Mouse (Mus musculus) splenic B cell, adult 2 months (primary cell): ENCODE data around the gene Gpcpd1.
A peak's percentile ranks its signal among the peaks of the same experiment; 100 is the strongest.

Experiments
- DNase-seq: peaks from one replicate; pipeline ENCODE4 v3.0.0-alpha.2; 2011; ENCODE audit warnings: low read depth, low spot score
- H3K27me3 ChIP-seq: 2 replicates; pipeline ENCODE4 v1.6.1; 2012; ENCODE audit warnings: mild to moderate bottlenecking, low read length, moderate library complexity, mixed read lengths; ENCODE audit not compliant: control insufficient read depth, poor library complexity, insufficient read depth, severe bottlenecking
- H3K36me3 ChIP-seq: 2 replicates; pipeline ENCODE4 v1.6.1; 2012; ENCODE audit warnings: mild to moderate bottlenecking, low read length, moderate library complexity, mixed read lengths; ENCODE audit not compliant: control insufficient read depth, poor library complexity, insufficient read depth, severe bottlenecking

Gpcpd1 gene

DNA sequence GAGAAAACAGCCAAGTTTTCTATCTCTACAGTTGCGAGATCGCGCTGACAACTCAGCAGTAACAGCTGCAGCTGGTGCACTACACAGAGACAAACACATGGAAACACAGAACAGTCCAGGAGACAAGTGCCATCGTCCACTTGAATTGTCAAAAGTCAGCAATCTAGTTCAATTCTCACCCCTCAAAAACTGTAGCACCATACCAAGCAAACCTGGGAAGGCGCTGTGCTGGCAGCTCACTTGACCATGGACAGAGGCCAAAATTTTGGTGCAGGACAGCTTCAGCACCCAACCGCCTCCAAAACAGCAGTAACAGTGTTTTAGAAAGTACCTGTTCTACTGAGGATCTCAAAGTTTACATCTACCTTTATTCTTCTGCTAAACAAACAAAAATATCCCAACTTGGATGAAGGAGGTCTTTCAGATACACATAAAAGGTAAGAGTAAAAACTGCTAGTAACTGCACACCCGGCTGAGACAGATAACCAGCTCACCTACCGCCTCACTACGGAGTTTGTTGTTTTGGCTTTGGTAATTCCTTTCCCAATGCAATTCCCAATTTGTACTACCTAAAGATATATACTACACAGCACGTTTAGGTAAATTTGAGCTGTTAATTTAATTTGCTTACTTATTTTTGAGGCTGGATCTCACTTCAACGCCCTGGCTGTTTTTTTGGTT is 11.6 kb downstream of the Gpcpd1 start:
- H3K36me3 ChIP-seq: no peaks in the 10 kb centered on the region; the same call in 1 of the 2 replicates
- DNase-seq: peak; percentile 22
- no peaks in the 10 kb centered on the region for H3K27me3 ChIP-seq

GRCm38 (mm10) chr2:132575256-132575655 is 12.3 kb downstream of the Gpcpd1 start:
- H3K36me3 ChIP-seq: peaks cover 2% of the 10 kb centered on the region; the same call in 1 of the 2 replicates
- no peaks in the 10 kb centered on the region for H3K27me3 ChIP-seq
- peak; percentile 24 for DNase-seq

DNA sequence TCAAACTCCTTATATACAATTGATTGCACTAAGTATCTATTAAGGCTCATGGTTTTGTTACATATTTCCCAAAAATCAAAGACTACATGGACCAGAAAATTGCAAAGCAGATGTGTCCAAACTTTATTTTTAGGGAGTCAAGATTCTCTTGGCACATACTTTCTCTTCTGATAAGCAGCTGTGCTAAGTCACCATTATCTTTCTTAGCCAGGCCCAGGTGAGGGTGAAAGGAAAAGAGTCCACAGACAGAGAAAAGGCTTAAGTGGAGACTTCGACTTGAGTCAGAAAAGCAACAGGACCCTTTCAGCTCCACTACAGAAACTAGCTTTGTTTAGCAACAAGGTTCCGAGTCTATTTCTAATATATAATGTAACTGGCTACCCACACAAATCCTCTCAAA is 14.2 kb downstream of the Gpcpd1 start:
- no peak for DNase-seq
- peaks cover 5% of the 10 kb centered on the region; the same call in 1 of the 2 replicates for H3K36me3 ChIP-seq
- H3K27me3 ChIP-seq: no peaks in the 10 kb centered on the region

DNA sequence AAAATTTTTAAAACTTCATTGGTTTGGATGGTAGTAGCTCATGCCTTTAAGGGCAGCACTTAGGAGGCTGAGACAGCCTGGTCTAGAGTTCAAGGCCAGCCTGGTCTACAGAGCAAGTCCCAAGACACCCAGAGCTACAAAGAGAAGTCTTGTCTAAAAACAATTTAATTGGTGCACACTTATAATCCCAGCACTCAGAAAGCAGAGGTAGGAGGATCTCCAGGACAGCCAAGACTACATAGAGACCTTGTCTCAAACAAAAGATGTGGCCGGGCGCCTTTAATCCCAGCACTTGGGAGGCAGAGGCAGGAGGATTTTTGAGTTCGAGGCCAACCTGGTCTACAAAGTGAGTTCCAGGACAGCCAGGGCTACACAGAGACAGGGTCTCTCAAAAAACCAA is 14.9 kb downstream of the Gpcpd1 start:
- DNase-seq: no peak
- Histone ChIP-seq H3K27me3 (no peaks in the 10 kb centered on the region), H3K36me3 (peaks cover 6% of the 10 kb centered on the region; the same call in 1 of the 2 replicates)

GRCm38 (mm10) chr2:132571301-132571700 is 16.2 kb downstream of the Gpcpd1 start:
- H3K36me3 ChIP-seq: peaks cover 16% of the 10 kb centered on the region

DNA sequence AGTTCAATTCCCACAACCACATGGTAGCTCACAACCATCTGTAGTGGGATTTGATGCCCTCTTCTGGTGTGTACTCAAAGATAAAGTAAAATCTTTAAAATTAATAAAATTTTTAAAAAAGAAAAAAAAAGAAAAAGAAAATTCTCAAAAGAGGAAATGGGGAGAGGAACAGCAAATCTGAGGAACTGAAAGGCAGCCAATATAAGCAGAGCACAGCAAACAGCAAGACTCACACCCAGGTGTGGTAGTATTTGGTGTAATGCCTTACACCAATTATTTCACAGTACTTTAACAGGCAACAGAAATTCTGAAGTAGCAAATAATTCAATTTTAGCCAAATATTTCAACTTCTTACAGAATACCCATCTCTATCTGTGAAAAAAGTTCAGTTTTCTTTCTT is 16.7 kb downstream of the Gpcpd1 start:
- H3K36me3 ChIP-seq: peaks cover 16% of the 10 kb centered on the region
- H3K27me3 ChIP-seq: no peaks in the 10 kb centered on the region
- DNase-seq: peak; percentile 63

More at GRCm38 (mm10) chr2:132571301-132571700, 16.2 kb downstream of the Gpcpd1 start:
- DNase-seq: peak; percentile 23
- no peaks in the 10 kb centered on the region for H3K27me3 ChIP-seq

DNA sequence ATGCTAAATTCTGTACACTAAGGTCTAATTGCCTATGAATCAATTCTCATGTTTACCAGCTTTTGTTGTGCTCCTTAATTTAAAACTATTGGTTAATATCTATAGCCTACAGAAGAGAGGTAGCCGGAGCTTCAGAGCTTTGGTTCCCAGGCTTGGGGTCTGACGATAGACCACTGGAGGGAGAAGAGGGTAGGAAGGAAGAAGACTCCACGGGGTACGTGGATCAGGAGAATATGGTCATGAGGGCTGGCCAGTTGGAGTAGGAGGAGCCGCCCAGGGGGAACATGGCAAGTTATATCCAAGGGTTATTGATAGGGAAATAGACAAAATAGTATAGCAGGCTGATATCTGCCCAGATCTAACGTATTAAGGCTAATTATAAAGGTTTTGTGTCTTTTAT is 17.8 kb downstream of the Gpcpd1 start:
- H3K36me3 ChIP-seq: peaks cover 21% of the 10 kb centered on the region
- H3K27me3 ChIP-seq: no peaks in the 10 kb centered on the region
- DNase-seq: no peak

DNA sequence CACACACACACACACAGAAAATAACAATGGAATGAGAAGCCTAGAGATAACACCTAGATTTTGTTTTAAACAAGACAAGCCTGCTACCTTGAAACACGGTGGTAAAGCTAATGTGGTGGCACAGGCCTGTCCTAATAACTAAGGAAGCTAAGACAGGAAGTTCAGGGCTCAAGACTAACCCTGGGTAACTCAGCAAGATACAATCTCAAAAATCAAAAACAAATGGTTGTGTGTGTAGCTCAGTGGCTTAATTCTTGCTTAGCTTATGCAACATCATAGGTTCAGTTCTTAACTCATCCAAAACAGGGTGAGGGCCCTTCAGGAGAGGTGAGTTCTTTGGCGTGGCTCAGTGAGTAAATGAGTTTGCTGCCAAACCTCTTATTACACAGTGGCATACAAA is 20.1 kb downstream of the Gpcpd1 start:
- H3K36me3 ChIP-seq: peaks cover 26% of the 10 kb centered on the region
- no peaks in the 10 kb centered on the region for H3K27me3 ChIP-seq
- no peak for DNase-seq

- DNase-seq: no peak
- H3K36me3 ChIP-seq: peaks cover 15% of the 10 kb centered on the region
Measured at GRCm38 (mm10) chr2:132561860-132562259, 25.7 kb downstream of the Gpcpd1 start.

DNA sequence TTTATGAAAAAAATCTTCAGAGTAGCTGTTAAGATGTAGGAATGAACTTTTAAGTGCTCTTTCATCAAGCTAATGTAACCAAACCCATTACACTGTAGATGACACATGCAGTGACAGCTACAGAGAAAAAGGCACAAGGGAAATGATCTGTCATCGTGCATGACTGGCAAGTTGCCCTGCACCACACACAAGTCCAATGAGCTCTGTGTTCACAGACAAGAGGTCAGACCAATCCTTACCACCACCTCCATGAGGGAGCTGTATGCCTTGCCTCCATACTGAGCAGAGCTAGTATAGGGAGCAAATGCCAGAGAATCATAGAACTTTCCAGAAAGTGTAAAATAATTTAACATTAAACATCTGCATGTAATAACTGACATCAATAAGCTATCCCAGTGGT is 59.7 kb downstream of the Gpcpd1 start:
- no peak for DNase-seq
- Histone ChIP-seq H3K27me3 (no peaks in the 10 kb centered on the region), H3K36me3 (peaks cover 16% of the 10 kb centered on the region)

More at GRCm38 (mm10) chr2:132561860-132562259, 25.7 kb downstream of the Gpcpd1 start:
- H3K27me3 ChIP-seq: no peaks in the 10 kb centered on the region

GRCm38 (mm10) chr2:132526894-132527532 is 60.5 kb downstream of the Gpcpd1 start:
- Histone ChIP-seq H3K36me3 (peaks cover 13% of the 10 kb centered on the region), H3K27me3 (no peaks in the 10 kb centered on the region)
- DNase-seq: no peak

DNA sequence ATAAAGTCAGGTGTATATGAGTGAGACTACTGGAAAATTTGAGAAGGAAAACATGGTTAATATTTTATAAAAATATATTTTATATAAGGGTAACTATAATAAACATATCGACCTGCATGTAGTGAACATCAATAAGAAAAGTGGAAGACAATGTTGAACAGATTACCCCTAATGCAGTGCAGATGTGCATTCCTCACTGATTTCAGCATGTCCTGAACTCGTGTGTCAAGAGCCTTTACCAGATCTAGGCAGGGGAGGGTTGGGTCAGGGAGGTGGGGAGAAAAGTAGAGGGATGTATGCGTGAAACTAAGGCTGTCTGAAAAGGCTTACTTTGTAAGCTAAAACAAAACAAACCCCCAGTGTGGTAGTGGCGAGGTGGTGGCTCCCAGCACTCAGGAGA is 61.4 kb downstream of the Gpcpd1 start:
- peaks cover 9% of the 10 kb centered on the region for H3K36me3 ChIP-seq
- no peaks in the 10 kb centered on the region for H3K27me3 ChIP-seq
- no peak for DNase-seq

DNA sequence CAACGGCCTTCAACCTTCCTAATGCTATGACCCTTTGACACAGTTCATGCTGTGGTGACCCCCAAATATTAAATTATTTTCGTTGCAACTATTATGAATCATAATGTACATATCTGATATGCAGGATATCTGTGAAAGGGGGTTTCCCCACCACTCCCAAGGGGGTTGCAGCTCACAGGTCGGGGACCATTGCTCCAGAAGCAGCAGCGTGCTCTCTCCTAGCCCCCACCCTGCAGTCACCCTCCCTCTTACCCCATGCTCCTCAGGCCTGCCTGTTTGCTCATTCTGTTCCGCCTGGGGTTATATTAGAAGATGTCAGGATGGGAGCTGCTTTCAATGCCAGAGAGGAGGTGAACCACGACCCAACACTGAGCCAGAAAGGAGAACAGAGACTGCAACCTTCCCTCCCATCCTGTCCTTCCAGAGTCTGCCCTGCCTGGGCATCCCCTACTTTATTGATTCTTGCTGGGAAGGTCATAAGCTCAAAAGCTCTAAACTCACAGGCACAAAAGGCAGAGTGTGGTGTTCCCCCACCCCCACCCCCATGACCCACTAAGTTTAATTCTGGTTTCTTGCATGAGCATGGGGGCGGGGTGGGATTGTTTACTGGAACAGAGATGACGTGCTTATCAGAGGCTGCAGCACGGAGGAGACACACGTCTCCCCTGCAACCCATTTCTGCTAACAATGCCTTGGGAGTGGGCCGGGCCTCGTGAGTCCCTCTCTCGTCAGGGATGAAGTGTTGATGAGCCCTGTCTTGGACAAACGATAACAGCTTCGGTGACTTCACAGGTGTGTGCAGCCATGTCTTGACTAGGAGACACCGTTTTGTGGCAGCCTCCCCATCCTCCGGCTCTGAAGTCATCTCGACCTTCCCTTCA is 69.3 kb downstream of the Gpcpd1 start:
- peak; percentile 32 for DNase-seq
- no peaks in the 10 kb centered on the region; the same call in 1 of the 2 replicates for H3K36me3 ChIP-seq
- H3K27me3 ChIP-seq: no peaks in the 10 kb centered on the region

DNA sequence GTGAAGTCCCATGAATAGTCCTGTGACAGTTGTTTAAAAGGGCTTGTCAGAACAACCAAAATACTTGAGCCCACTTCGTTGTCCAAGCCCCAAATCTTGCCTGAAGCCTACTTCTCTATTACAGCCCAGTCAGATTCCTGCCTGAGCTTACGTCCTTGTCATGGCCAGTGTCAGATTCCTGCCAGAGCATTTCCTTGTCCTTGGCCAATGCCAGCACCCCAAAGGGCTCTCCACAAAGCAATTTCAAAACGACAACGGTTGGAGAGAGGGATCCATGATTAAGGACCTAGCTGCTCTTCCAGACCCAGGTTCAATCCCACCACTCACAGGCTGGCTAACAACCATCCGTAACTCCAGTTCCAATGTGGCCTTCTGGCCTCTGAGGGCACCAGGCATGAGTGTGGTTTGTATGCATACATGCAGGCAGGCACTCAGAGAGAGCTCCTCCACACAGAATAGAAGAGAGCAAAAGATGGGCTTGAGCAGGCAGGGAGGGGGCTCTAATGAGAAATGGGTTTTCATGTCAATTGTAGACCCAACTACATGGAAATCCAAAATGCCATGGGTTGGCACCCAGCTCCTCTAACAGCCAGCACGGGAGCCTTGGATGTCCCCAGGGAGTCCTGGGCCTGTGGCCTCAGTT is 70.2 kb downstream of the Gpcpd1 start:
- DNase-seq: no peak
- no peaks in the 10 kb centered on the region; the same call in 1 of the 2 replicates for H3K36me3 ChIP-seq
- no peaks in the 10 kb centered on the region for H3K27me3 ChIP-seq
